Mouse (Mus musculus): ENCODE measurements around the gene Cxcl5. TPM values are rescaled to one million over a fixed set of nuclear protein-coding genes. Genes with fewer than 3 reads are reported as not detected.
"Not testable (repeated sequence)": the region's sequence is repeated elsewhere in the genome, so short reads cannot be mapped to it uniquely, and the experiment has no call there.

Cxcl5 gene
- polyA plus RNA-seq, 2 experiments, result 1.3 to 1.4 TPM

- Histone ChIP-seq H3K27ac (replicated peaks; ENCODE audit: low read depth, low read length) (no peak within 1 kb of the TSS), H3K4me3 (replicated peaks; ENCODE audit: low read length) (no peak within 1 kb of the TSS), H3K4me2 (replicated peaks; ENCODE audit: low read depth, low read length, severe bottlenecking) (no peak within 1 kb of the TSS), H3K36me3 (ENCODE audit: control insufficient read depth, insufficient read depth, low read length) (no peaks in the 10 kb centered on the region), H3K4me1 (ENCODE audit: control insufficient read depth, insufficient read depth, low read length) (peaks cover 10% of the 10 kb centered on the region), H3K27me3 (ENCODE audit: control insufficient read depth, insufficient read depth, low read length) (no peaks in the 10 kb centered on the region), H3K9ac (ENCODE audit: low read depth, low read length, severe bottlenecking) (no peak within 1 kb of the TSS), H3K9me3 (ENCODE audit: control insufficient read depth, low read length) (no peaks in the 10 kb centered on the region)
- WGBS, result 56% methylated on average over 5 of the region's 5 CpGs
- no peak for DNase-seq (ENCODE audit: low spot score)
- TF ChIP-seq POLR2A (IDR thresholded peaks at IDR 0.05; ENCODE audit: borderline replicate concordance, extremely low read depth, insufficient read depth, insufficient read length), result no peak
- no peak for ATAC-seq (ENCODE audit: low FRiP score, low read depth)
Observed at GRCm38 (mm10) chr5:90794195-90794625, 35.0 kb downstream of the Cxcl5 start, which contains the start of gene Cxcl15. Gene Cxcl15, plus strand, starts transcription at chr5:90794534.

GRCm38 (mm10) chr5:90795392-90795791, 36.2 kb downstream of the Cxcl5 start:
- H3K36me3 ChIP-seq (ENCODE audit: control insufficient read depth, insufficient read depth, low read length); H3K9ac ChIP-seq (ENCODE audit: low read depth, low read length, severe bottlenecking); H3K27ac ChIP-seq (replicated peaks; ENCODE audit: low read depth, low read length); DNase-seq (ENCODE audit: low spot score); H3K4me2 ChIP-seq (replicated peaks; ENCODE audit: low read depth, low read length, severe bottlenecking); H3K27me3 ChIP-seq (ENCODE audit: control insufficient read depth, insufficient read depth, low read length); H3K9me3 ChIP-seq (ENCODE audit: control insufficient read depth, low read length); H3K4me1 ChIP-seq (ENCODE audit: control insufficient read depth, insufficient read depth, low read length); H3K4me3 ChIP-seq (replicated peaks; ENCODE audit: low read length); ATAC-seq (ENCODE audit: low FRiP score, low read depth): not testable (repeated sequence)
- WGBS, result 94% methylated on average over 2 of the region's 2 CpGs

GRCm38 (mm10) chr5:90804574-90804973, 45.4 kb downstream of the Cxcl5 start:
- Histone ChIP-seq H3K4me1 (ENCODE audit: control insufficient read depth, insufficient read depth, low read length) (no peaks in the 10 kb centered on the region), H3K4me3 (replicated peaks; ENCODE audit: low read length) (no peak overlapping the region), H3K36me3 (ENCODE audit: control insufficient read depth, insufficient read depth, low read length) (no peaks in the 10 kb centered on the region), H3K27me3 (ENCODE audit: control insufficient read depth, insufficient read depth, low read length) (no peaks in the 10 kb centered on the region), H3K4me2 (replicated peaks; ENCODE audit: low read depth, low read length, severe bottlenecking) (no peak overlapping the region), H3K9me3 (ENCODE audit: control insufficient read depth, low read length) (no peaks in the 10 kb centered on the region), H3K27ac (replicated peaks; ENCODE audit: low read depth, low read length) (no peak overlapping the region), H3K9ac (ENCODE audit: low read depth, low read length, severe bottlenecking) (no peak overlapping the region)
- no peak for ATAC-seq (ENCODE audit: low FRiP score, low read depth)
- DNase-seq (ENCODE audit: low spot score), result no peak
- TF ChIP-seq POLR2A (IDR thresholded peaks at IDR 0.05; ENCODE audit: borderline replicate concordance, extremely low read depth, insufficient read depth, insufficient read length), result no peak

- H3K9me3 ChIP-seq (ENCODE audit: control insufficient read depth, low read length), result no peaks in the 10 kb centered on the region
- TF ChIP-seq POLR2A (IDR thresholded peaks at IDR 0.05; ENCODE audit: borderline replicate concordance, extremely low read depth, insufficient read depth, insufficient read length), result no peak
- H3K27me3 ChIP-seq (ENCODE audit: control insufficient read depth, insufficient read depth, low read length), result no peaks in the 10 kb centered on the region
- ATAC-seq (ENCODE audit: low FRiP score, low read depth) (no peak), DNase-seq (ENCODE audit: low spot score) (peak; percentile 5)
- no peak overlapping the region for H3K4me2 ChIP-seq (replicated peaks; ENCODE audit: low read depth, low read length, severe bottlenecking)
- H3K9ac ChIP-seq (ENCODE audit: low read depth, low read length, severe bottlenecking), result no peak overlapping the region
- no peak overlapping the region for H3K4me3 ChIP-seq (replicated peaks; ENCODE audit: low read length)
- no peaks in the 10 kb centered on the region for H3K36me3 ChIP-seq (ENCODE audit: control insufficient read depth, insufficient read depth, low read length)
- no peak overlapping the region for H3K27ac ChIP-seq (replicated peaks; ENCODE audit: low read depth, low read length)
- no peaks in the 10 kb centered on the region for H3K4me1 ChIP-seq (ENCODE audit: control insufficient read depth, insufficient read depth, low read length)
Observed at GRCm38 (mm10) chr5:90806050-90806449, 46.9 kb downstream of the Cxcl5 start.

GRCm38 (mm10) chr5:90807176-90807950, 48.2 kb downstream of the Cxcl5 start:
- Histone ChIP-seq H3K4me3 (replicated peaks; ENCODE audit: low read length) (no peak overlapping the region), H3K36me3 (ENCODE audit: control insufficient read depth, insufficient read depth, low read length) (no peaks in the 10 kb centered on the region), H3K4me1 (ENCODE audit: control insufficient read depth, insufficient read depth, low read length) (no peaks in the 10 kb centered on the region), H3K9ac (ENCODE audit: low read depth, low read length, severe bottlenecking) (no peak overlapping the region), H3K9me3 (ENCODE audit: control insufficient read depth, low read length) (no peaks in the 10 kb centered on the region), H3K4me2 (replicated peaks; ENCODE audit: low read depth, low read length, severe bottlenecking) (no peak overlapping the region), H3K27ac (replicated peaks; ENCODE audit: low read depth, low read length) (no peak overlapping the region), H3K27me3 (ENCODE audit: control insufficient read depth, insufficient read depth, low read length) (no peaks in the 10 kb centered on the region)
- ATAC-seq (ENCODE audit: low FRiP score, low read depth) (no peak), DNase-seq (ENCODE audit: low spot score) (peak; percentile 8)
- no peak for TF ChIP-seq POLR2A (IDR thresholded peaks at IDR 0.05; ENCODE audit: borderline replicate concordance, extremely low read depth, insufficient read depth, insufficient read length)
- WGBS, result 74% methylated on average over 3 of the region's 3 CpGs

Small RNAs within 50 kb of the gene (microRNA-seq; reads per million reads assigned to microRNA genes)
- gene Gm24322, result not detected

Other genes with a start within 250 kb of the Cxcl5 start
- not detected in 2 replicates for gene Afm, start 240.4 kb upstream of the Cxcl5 start, polyA plus RNA-seq (2012; rRNA removed)
- not detected in 2 replicates for gene Afm, start 240.4 kb upstream of the Cxcl5 start, polyA plus RNA-seq (2014; fragmentation: Nextera tagmentation; extraction: Ambion mirVana)
- gene 5830473C10Rik, start 198.3 kb upstream of the Cxcl5 start, polyA plus RNA-seq (2012; rRNA removed), result 0.03 TPM in 1 of 2 replicates, not detected in the other
- not detected in 2 replicates for gene 5830473C10Rik, start 198.3 kb upstream of the Cxcl5 start, polyA plus RNA-seq (2014; fragmentation: Nextera tagmentation; extraction: Ambion mirVana)
- 1.1 and 1.2 TPM in 2 replicates for gene Rassf6, start 118.7 kb upstream of the Cxcl5 start, polyA plus RNA-seq (2012; rRNA removed)
- gene Rassf6, start 118.7 kb upstream of the Cxcl5 start, polyA plus RNA-seq (2014; fragmentation: Nextera tagmentation; extraction: Ambion mirVana), result 3.3 and 4.9 TPM in 2 replicates
- gene Ppbp, start 9.2 kb downstream of the Cxcl5 start, polyA plus RNA-seq (2012; rRNA removed), result 1.6 and 3.0 TPM in 2 replicates
- 3.0 and 3.2 TPM in 2 replicates for gene Ppbp, start 9.2 kb downstream of the Cxcl5 start, polyA plus RNA-seq (2014; fragmentation: Nextera tagmentation; extraction: Ambion mirVana)
- gene Pf4, start 13.1 kb downstream of the Cxcl5 start, polyA plus RNA-seq (2012; rRNA removed), result 41.2 and 50.2 TPM in 2 replicates
- 59.7 and 77.5 TPM in 2 replicates for gene Pf4, start 13.1 kb downstream of the Cxcl5 start, polyA plus RNA-seq (2014; fragmentation: Nextera tagmentation; extraction: Ambion mirVana)
- gene Cxcl3, start 26.7 kb downstream of the Cxcl5 start, polyA plus RNA-seq (2012; rRNA removed), result 0.40 and 0.63 TPM in 2 replicates
- gene Cxcl3, start 26.7 kb downstream of the Cxcl5 start, polyA plus RNA-seq (2014; fragmentation: Nextera tagmentation; extraction: Ambion mirVana), result 0.66 TPM in 1 of 2 replicates, not detected in the other
- 0.09 and 0.28 TPM in 2 replicates for gene Cxcl15, start 35.2 kb downstream of the Cxcl5 start, polyA plus RNA-seq (2012; rRNA removed)
- gene Cxcl15, start 35.2 kb downstream of the Cxcl5 start, polyA plus RNA-seq (2014; fragmentation: Nextera tagmentation; extraction: Ambion mirVana), result 0.33 and 0.44 TPM in 2 replicates
- 2.3 and 2.9 TPM in 2 replicates for gene Cxcl1, start 131.9 kb downstream of the Cxcl5 start, polyA plus RNA-seq (2012; rRNA removed)
- gene Cxcl1, start 131.9 kb downstream of the Cxcl5 start, polyA plus RNA-seq (2014; fragmentation: Nextera tagmentation; extraction: Ambion mirVana), result 1.8 and 2.8 TPM in 2 replicates
- 0.31 and 0.65 TPM in 2 replicates for gene Cxcl2, start 144.5 kb downstream of the Cxcl5 start, polyA plus RNA-seq (2012; rRNA removed)
- gene Cxcl2, start 144.5 kb downstream of the Cxcl5 start, polyA plus RNA-seq (2014; fragmentation: Nextera tagmentation; extraction: Ambion mirVana), result not detected in 2 replicates
- 48.5 and 50.7 TPM in 2 replicates for gene Mthfd2l, start 171.8 kb downstream of the Cxcl5 start, polyA plus RNA-seq (2012; rRNA removed)
- gene Mthfd2l, start 171.8 kb downstream of the Cxcl5 start, polyA plus RNA-seq (2014; fragmentation: Nextera tagmentation; extraction: Ambion mirVana), result 55.0 and 55.8 TPM in 2 replicates